Mouse (Mus musculus): ENCODE results near the gene Xkr8.

Gene Xkr8

GRCm38 (mm10) chr4:132735894-132736293 lies 3.5 kb upstream of the Xkr8 start:
- no peak for DNase-seq

GRCm38 (mm10) chr4:132735389-132735788 lies 3.0 kb upstream of the Xkr8 start:
- DNase-seq: no peak

- DNase-seq: no peak
These were observed 2.4 kb upstream of the Xkr8 start for GRCm38 (mm10) chr4:132734766-132735165.

GRCm38 (mm10) chr4:132733071-132733770 lies 875 bp upstream of the Xkr8 start:
- no peak for DNase-seq

GRCm38 (mm10) chr4:132731616-132732015 lies 730 bp downstream of the Xkr8 start:
- DNase-seq: no peak

- no peak for DNase-seq
These were observed 4.1 kb downstream of the Xkr8 start for GRCm38 (mm10) chr4:132728233-132728632.

- DNase-seq: no peak
These were observed 14.1 kb downstream of the Xkr8 start for GRCm38 (mm10) chr4:132718251-132718650.

- DNase-seq: no peak
These were observed 19.2 kb downstream of the Xkr8 start for GRCm38 (mm10) chr4:132713181-132713580.

- no peak for DNase-seq
These were observed 25.5 kb downstream of the Xkr8 start for GRCm38 (mm10) chr4:132706885-132707284.

GRCm38 (mm10) chr4:132702076-132702475 lies 30.3 kb downstream of the Xkr8 start:
- no peak for DNase-seq

GRCm38 (mm10) chr4:132693366-132693765 lies 39.0 kb downstream of the Xkr8 start:
- no peak for DNase-seq

GRCm38 (mm10) chr4:132689634-132690033 lies 42.7 kb downstream of the Xkr8 start:
- DNase-seq: no peak

GRCm38 (mm10) chr4:132676771-132677539 lies 55.4 kb downstream of the Xkr8 start:
- peak; percentile 17 to 23 for DNase-seq
